Mouse (Mus musculus) stomach, embryonic 16.5 days (tissue): ENCODE results near the gene Npas3. TPM values are rescaled to one million over a fixed set of nuclear protein-coding genes. Genes with fewer than 3 reads are reported as not detected.

Source experiments
- ATAC-seq: fragments of 200-750 bp; cut with Nextera tagmentation; 2 replicates; pipeline ENCODE4 v1.8.0; 2017; ENCODE audit warnings: moderate number of reproducible peaks, moderate TSS enrichment; ENCODE audit not compliant: insufficient read depth, low FRiP score
- H3K27ac ChIP-seq: fragments of 300-500 bp; sonication (generic); 2 replicates; pipeline ENCODE4 v1.5.1; 2014; ENCODE audit warnings: low read length
- H3K27me3 ChIP-seq: fragments of 300-500 bp; sonication (generic); 2 replicates; pipeline ENCODE4 v1.6.1; 2014; ENCODE audit warnings: low read length, control low read depth, mixed read lengths; ENCODE audit not compliant: control insufficient read depth, insufficient read depth
- H3K36me3 ChIP-seq: fragments of 300-500 bp; sonication (generic); 2 replicates; pipeline ENCODE4 v1.6.1; 2014; ENCODE audit warnings: low read length; ENCODE audit not compliant: control insufficient read depth, insufficient read depth
- H3K4me1 ChIP-seq: fragments of 300-500 bp; sonication (generic); 2 replicates; pipeline ENCODE4 v1.6.1; 2014; ENCODE audit warnings: low read length, control low read depth, mixed read lengths; ENCODE audit not compliant: control insufficient read depth, insufficient read depth
- H3K4me2 ChIP-seq: fragments of 300-500 bp; sonication (generic); 2 replicates; pipeline ENCODE4 v1.6.1; 2014; ENCODE audit warnings: low read depth, low read length, mixed read lengths
- H3K4me3 ChIP-seq: fragments of 300-500 bp; sonication (generic); replicated peaks from 2 replicates; pipeline ENCODE4 v1.5.1; 2014; ENCODE audit warnings: mild to moderate bottlenecking, low read length
- H3K9ac ChIP-seq: fragments of 300-500 bp; sonication (generic); 2 replicates; pipeline ENCODE4 v1.6.1; 2014; ENCODE audit warnings: low read length
- H3K9me3 ChIP-seq: fragments of 300-500 bp; sonication (generic); replicated peaks from 2 replicates; pipeline ENCODE4 v1.6.1; 2016; ENCODE audit warnings: low read length, control low read depth; ENCODE audit not compliant: control insufficient read depth
- WGBS: fragments of 180-500 bp; shearing (Covaris S2); extraction: QIAGEN DNeasy Blood & Tissue Kit; methylation state at CpG from one replicate; pipeline ENCODE4 v1.1.7; 2014; 5-methylcytosine and 5-hydroxymethylcytosine counted together
- polyA plus RNA-seq: library from polyadenylated mRNA; unstranded; fragments of >200 nt; fragmentation: Nextera tagmentation; extraction: Ambion mirVana; gene quantifications from 2 replicates; pipeline ENCODE4 v1.2.1, GENCODE M21; 2015

Gene Npas3
- polyA plus RNA-seq, 1 experiment from 2014 or later: 1.8 TPM

DNA sequence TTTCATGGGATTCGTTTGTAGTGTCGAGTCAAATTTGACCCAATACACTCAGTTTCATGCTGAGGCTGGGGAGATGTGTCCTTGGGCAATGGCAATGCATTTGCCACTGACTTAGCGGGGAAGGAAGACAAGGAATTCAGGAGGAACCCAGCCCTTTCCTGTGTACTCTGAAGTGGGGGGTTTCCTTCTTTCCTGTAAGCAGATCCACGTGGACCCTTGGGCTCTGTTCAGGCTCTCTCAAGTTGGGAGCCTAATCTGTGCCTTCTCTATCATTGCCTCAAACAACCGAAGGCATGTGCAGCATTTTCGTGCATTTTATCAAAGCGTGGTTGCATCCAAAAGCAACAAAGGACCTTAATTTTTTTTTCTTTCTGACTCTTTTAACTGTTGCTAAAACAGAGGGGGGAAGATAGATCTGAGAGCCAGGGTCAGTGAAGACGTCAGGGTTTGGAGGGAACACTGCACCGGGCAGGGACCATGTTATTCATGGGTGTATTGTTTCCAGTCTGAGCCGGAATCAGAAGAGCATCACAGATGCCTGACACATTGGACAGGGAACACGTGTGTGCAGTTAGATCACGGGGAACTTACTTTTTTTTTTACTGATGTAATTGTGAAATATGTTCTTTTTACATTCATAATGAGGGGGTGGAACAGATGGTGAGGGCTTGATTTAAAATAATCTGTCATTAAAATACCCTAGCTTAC, 577.6 kb downstream of the Npas3 start:
- no peak overlapping the region for H3K9ac ChIP-seq
- H3K4me1 ChIP-seq: no peaks in the 10 kb centered on the region
- no peaks in the 10 kb centered on the region for H3K36me3 ChIP-seq
- H3K4me2 ChIP-seq: no peak overlapping the region
- H3K27me3 ChIP-seq: no peaks in the 10 kb centered on the region
- H3K4me3 ChIP-seq: no peak overlapping the region
- no peak for ATAC-seq
- no peaks in the 10 kb centered on the region for H3K9me3 ChIP-seq
- 57% methylated on average over 12 of the region's 12 CpGs for WGBS
- H3K27ac ChIP-seq: no peak overlapping the region

DNA sequence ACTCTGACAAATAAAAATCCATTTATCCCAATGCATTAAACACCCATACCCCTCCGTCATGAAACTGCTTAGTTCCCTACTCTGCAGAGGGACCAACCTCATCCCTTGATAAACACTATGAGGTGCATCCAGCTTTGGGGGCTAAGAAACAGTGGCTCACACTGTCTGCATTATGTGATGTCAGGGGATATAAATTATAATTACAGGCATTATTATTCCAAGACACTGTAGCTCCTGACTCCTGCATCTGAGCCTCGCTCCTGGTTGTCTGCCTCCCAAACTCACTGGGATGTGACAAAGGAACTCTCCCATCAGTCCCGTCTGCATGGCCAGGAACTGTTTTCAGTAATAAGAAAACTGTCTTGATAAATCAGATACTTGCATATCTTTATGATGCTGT, 578.3 kb downstream of the Npas3 start:
- H3K36me3 ChIP-seq: no peaks in the 10 kb centered on the region
- no peak overlapping the region for H3K4me3 ChIP-seq
- no peaks in the 10 kb centered on the region for H3K9me3 ChIP-seq
- H3K27ac ChIP-seq: no peak overlapping the region
- no peak overlapping the region for H3K4me2 ChIP-seq
- WGBS: 68% methylated on average over 3 of the region's 3 CpGs
- ATAC-seq: no peak
- H3K4me1 ChIP-seq: no peaks in the 10 kb centered on the region
- no peaks in the 10 kb centered on the region for H3K27me3 ChIP-seq
- no peak overlapping the region for H3K9ac ChIP-seq

- Histone ChIP-seq H3K36me3 (no peaks in the 10 kb centered on the region), H3K4me3 (no peak overlapping the region), H3K27me3 (no peaks in the 10 kb centered on the region), H3K4me2 (no peak overlapping the region), H3K27ac (peak overlapping the region; percentile 33), H3K9me3 (no peaks in the 10 kb centered on the region), H3K9ac (no peak overlapping the region), H3K4me1 (peaks cover 11% of the 10 kb centered on the region)
- ATAC-seq: no peak
- WGBS: 49% methylated on average over 6 of the region's 6 CpGs
Observed at GRCm38 (mm10) chr12:53832590-53832989, 584.1 kb downstream of the Npas3 start.

DNA sequence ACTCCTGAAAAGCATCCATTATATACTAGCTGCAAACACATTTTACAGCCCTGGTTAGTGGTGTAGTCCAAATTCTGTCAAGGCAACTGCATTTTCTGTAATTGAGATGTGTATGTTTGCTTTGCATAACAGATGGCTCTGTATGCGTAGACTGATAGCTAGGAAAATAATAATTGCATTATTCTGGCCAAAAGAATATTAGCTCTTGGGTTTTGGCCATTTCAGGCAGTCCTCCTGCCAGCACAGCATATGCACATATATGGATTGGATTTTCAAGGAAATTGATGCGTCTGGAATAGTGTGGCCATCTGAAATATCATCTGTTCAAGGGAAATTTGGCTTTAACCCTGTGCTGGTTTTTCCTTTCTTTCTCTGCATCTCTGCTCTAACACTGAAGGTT, 584.9 kb downstream of the Npas3 start:
- Histone ChIP-seq H3K4me3 (no peak overlapping the region), H3K27me3 (no peaks in the 10 kb centered on the region), H3K36me3 (no peaks in the 10 kb centered on the region), H3K4me2 (no peak overlapping the region), H3K9ac (no peak overlapping the region), H3K27ac (peak overlapping the region; percentile 33; the same call in 1 of the 2 replicates), H3K9me3 (no peaks in the 10 kb centered on the region), H3K4me1 (peaks cover 11% of the 10 kb centered on the region)
- peak; percentile 61; the same call in 1 of the 2 replicates for ATAC-seq
- WGBS: 45% methylated on average over 2 of the region's 2 CpGs

DNA sequence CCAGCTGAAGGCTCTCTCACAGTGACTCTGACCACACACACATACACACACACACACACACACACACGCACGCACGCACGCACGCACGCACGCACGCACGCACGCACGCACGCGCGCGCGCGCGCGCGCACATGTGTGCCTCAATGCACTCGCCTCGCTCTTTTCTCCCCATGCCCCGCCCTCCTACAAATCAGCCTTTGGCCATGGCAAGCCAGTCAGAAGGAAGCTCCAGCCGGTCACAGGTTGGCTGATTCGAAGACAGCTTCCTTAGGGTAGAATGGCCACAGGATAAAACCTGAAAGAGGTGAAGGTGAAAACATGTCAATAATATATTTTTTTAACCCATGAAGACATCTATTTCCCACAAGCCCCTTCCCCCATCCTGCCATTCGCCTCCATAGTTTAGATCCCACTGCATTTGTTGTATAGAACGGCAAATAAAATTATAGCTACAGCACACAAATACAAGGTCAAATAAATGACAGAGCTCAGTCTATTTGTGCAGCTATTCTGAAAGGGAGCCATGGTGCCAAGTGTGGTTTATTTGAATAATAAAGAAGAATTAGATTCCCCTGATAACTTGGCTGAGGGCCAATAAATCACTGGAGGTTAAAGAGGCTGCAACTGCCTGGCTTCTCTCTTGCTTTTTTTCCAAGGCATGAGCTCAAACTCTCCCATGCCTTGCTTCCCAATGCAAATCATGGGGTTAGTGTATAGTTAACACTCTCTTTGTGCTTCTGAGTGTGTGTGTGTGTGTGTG, 587.7 kb downstream of the Npas3 start:
- ATAC-seq: no peak
- Histone ChIP-seq H3K27ac (no peak overlapping the region), H3K36me3 (no peaks in the 10 kb centered on the region), H3K9me3 (no peaks in the 10 kb centered on the region), H3K4me2 (no peak overlapping the region), H3K4me1 (peaks cover 11% of the 10 kb centered on the region), H3K9ac (no peak overlapping the region), H3K27me3 (no peaks in the 10 kb centered on the region), H3K4me3 (no peak overlapping the region)
- WGBS: 73% methylated on average over 27 of the region's 27 CpGs

GRCm38 (mm10) chr12:53837408-53837807, 588.9 kb downstream of the Npas3 start:
- H3K27me3 ChIP-seq: no peaks in the 10 kb centered on the region
- ATAC-seq: no peak
- no peak overlapping the region for H3K27ac ChIP-seq
- H3K9me3 ChIP-seq: no peaks in the 10 kb centered on the region
- no peak overlapping the region for H3K4me3 ChIP-seq
- H3K9ac ChIP-seq: no peak overlapping the region
- no peaks in the 10 kb centered on the region for H3K36me3 ChIP-seq
- 75% methylated on average over 15 of the region's 15 CpGs for WGBS
- no peak overlapping the region for H3K4me2 ChIP-seq
- peaks cover 11% of the 10 kb centered on the region for H3K4me1 ChIP-seq

GRCm38 (mm10) chr12:53838541-53838940, 590.1 kb downstream of the Npas3 start:
- Histone ChIP-seq H3K36me3 (no peaks in the 10 kb centered on the region), H3K4me3 (no peak overlapping the region), H3K27me3 (no peaks in the 10 kb centered on the region), H3K27ac (no peak overlapping the region), H3K4me2 (no peak overlapping the region), H3K9ac (no peak overlapping the region), H3K9me3 (no peaks in the 10 kb centered on the region), H3K4me1 (peaks cover 3% of the 10 kb centered on the region)
- 36% methylated on average over 7 of the region's 7 CpGs for WGBS
- no peak for ATAC-seq

DNA sequence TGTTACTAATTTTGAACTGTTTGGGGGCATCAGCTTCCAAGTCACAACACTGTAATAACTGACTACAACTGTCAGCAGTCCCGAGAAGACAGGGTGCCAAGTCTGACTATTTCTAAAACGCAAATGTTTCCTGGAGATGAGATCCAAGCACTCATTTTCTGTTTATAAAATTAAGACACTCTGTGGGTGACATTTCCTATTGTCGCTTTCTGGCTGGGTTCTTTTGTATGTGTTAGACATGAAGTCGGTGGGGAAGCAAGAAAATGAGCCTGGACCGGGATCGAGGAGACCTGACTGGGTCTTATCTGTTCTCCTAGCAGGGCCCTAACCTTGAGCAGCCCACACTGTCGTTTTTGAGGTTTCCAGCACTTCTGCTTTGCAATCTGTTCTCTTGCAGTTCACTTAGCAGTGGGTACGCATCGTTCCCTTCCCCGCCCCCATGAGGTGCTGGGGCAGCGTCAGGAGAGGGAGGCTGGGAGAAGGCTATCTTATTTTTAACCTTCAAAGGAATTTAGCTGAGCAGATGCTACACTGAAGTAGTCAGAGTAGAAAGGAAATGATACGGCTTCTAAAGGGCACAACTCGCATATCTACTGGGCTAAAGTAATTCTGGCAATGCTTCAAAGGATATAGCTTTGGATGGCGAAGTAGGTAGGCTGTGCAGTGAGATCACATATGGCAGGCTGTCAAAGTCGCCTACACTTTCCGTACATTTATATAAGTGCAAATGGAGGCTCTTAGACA, 593.6 kb downstream of the Npas3 start:
- 63% methylated on average over 16 of the region's 16 CpGs for WGBS
- Histone ChIP-seq H3K4me1 (no peaks in the 10 kb centered on the region), H3K4me2 (no peak overlapping the region), H3K27me3 (no peaks in the 10 kb centered on the region), H3K36me3 (no peaks in the 10 kb centered on the region), H3K4me3 (no peak overlapping the region), H3K27ac (no peak overlapping the region), H3K9ac (no peak overlapping the region), H3K9me3 (no peaks in the 10 kb centered on the region)
- no peak for ATAC-seq

- H3K9me3 ChIP-seq: no peaks in the 10 kb centered on the region
- H3K4me2 ChIP-seq: no peak overlapping the region
- no peaks in the 10 kb centered on the region for H3K27me3 ChIP-seq
- no peaks in the 10 kb centered on the region for H3K4me1 ChIP-seq
- no peak overlapping the region for H3K27ac ChIP-seq
- ATAC-seq: no peak
- H3K36me3 ChIP-seq: no peaks in the 10 kb centered on the region
- H3K9ac ChIP-seq: no peak overlapping the region
- no peak overlapping the region for H3K4me3 ChIP-seq
- WGBS: 53% methylated on average over 3 of the region's 3 CpGs
Observed at GRCm38 (mm10) chr12:53843626-53844025, 595.1 kb downstream of the Npas3 start.
